8 mouse cellular contexts compared by ENCODE assay signal in genomic region chr1:86487295-86487907, GRCm38 (mm10). TPM values are rescaled to one million over a fixed set of nuclear protein-coding genes. Genes with fewer than 3 reads are reported as not detected.
A peak's percentile ranks its signal among the peaks of the same experiment; 100 is the strongest.
DNase-seq lines count a peak whose midpoint lies in the region; ATAC-seq lines count a peak whose summit lies in the region.

No protein-coding gene starts in this region.

- peak overlapping the region; percentile 94 for H3K27ac ChIP-seq in forebrain, embryonic 11.5 days (ENCODE audit: low read depth, low read length)
- peak overlapping the region; percentile 98 for H3K27ac ChIP-seq in heart, embryonic 16.5 days (ENCODE audit: low read length)
- H3K27ac ChIP-seq in liver, embryonic 15.5 days (replicated peaks), result peak overlapping the region; percentile 98
- H3K27ac ChIP-seq in neural tube, embryonic 12.5 days, result peak overlapping the region; percentile 94

- H3K36me3 ChIP-seq in forebrain, embryonic 11.5 days (ENCODE audit: control insufficient read depth, insufficient read depth, low read length), result no peaks in the 10 kb centered on the region
- H3K36me3 ChIP-seq in heart, embryonic 16.5 days (ENCODE audit: control insufficient read depth, insufficient read depth), result no peaks in the 10 kb centered on the region
- no peaks in the 10 kb centered on the region for H3K36me3 ChIP-seq in liver, embryonic 15.5 days (replicated peaks)
- H3K36me3 ChIP-seq in neural tube, embryonic 12.5 days, result no peaks in the 10 kb centered on the region

- peak overlapping the region; percentile 97 for H3K9ac ChIP-seq in forebrain, embryonic 11.5 days (ENCODE audit: low read length)
- peak overlapping the region; percentile 91 for H3K9ac ChIP-seq in heart, embryonic 16.5 days (ENCODE audit: low read length)
- H3K9ac ChIP-seq in liver, embryonic 15.5 days, result peak overlapping the region; percentile 96
- peak overlapping the region; percentile 89 for H3K9ac ChIP-seq in neural tube, embryonic 12.5 days

- WGBS in forebrain, embryonic 11.5 days, result under 1% methylated on average over 67 of the region's 74 CpGs
- under 1% methylated on average over 73 of the region's 74 CpGs for WGBS in heart, embryonic 16.5 days
- WGBS in liver, embryonic 15.5 days (ENCODE audit: insufficient replicate concordance), result under 1% methylated on average over 74 of the region's 74 CpGs
- under 1% methylated on average over 74 of the region's 74 CpGs for WGBS in neural tube, embryonic 12.5 days

- peak; percentile 95 for ATAC-seq in forebrain, embryonic 11.5 days (replicated peaks; ENCODE audit: low FRiP score)
- peak; percentile 97 for ATAC-seq in heart, embryonic 16.5 days (replicated peaks; ENCODE audit: extremely low read depth, insufficient read depth, low FRiP score)
- ATAC-seq in liver, embryonic 15.5 days (ENCODE audit: insufficient read depth), result peak; percentile 92
- peak; percentile 97 for ATAC-seq in neural tube, embryonic 12.5 days (ENCODE audit: low FRiP score, low read depth)

- H3K27me3 ChIP-seq in forebrain, embryonic 11.5 days (ENCODE audit: control insufficient read depth, insufficient read depth, low read length), result no peaks in the 10 kb centered on the region
- H3K27me3 ChIP-seq in heart, embryonic 16.5 days (ENCODE audit: control insufficient read depth, insufficient read depth, low read length), result no peaks in the 10 kb centered on the region
- no peaks in the 10 kb centered on the region for H3K27me3 ChIP-seq in liver, embryonic 15.5 days
- H3K27me3 ChIP-seq in neural tube, embryonic 12.5 days (replicated peaks), result no peaks in the 10 kb centered on the region

- H3K4me3 ChIP-seq in forebrain, embryonic 11.5 days (ENCODE audit: low read depth, low read length), result peak overlapping the region; percentile 54
- peak overlapping the region; percentile 70 for H3K4me3 ChIP-seq in heart, embryonic 16.5 days (ENCODE audit: low read length)
- peak overlapping the region; percentile 88 for H3K4me3 ChIP-seq in liver, embryonic 15.5 days (replicated peaks)
- peak overlapping the region; percentile 58 for H3K4me3 ChIP-seq in neural tube, embryonic 12.5 days

- peak overlapping the region; percentile 86 for H3K4me2 ChIP-seq in forebrain, embryonic 11.5 days (ENCODE audit: low read depth, low read length, severe bottlenecking)
- H3K4me2 ChIP-seq in heart, embryonic 16.5 days (ENCODE audit: low read depth, low read length), result peak overlapping the region; percentile 86
- H3K4me2 ChIP-seq in liver, embryonic 15.5 days, result peak overlapping the region; percentile 94
- H3K4me2 ChIP-seq in neural tube, embryonic 12.5 days (replicated peaks), result peak overlapping the region; percentile 80

- DNase-seq in CD8-positive naive resting alpha-beta T cell, adult 2 months (ENCODE audit: low read depth in 2 of 2, low spot score in 2 of 2), result peak; percentile 99 to 100
- peak; percentile 100 for DNase-seq in c-Kit-positive CD71-negative TER-119-negative erythroid progenitor cells, embryonic 14.5 days (ENCODE audit: low read depth)
- peak; percentile 100 for DNase-seq in forebrain, embryonic 11.5 days (ENCODE audit: low spot score)
- peak; percentile 99 for DNase-seq in kidney, postnatal 36 days
- DNase-seq in telencephalon, adult 2 months (ENCODE audit: low read depth, low spot score), result peak; percentile 99

- no peaks in the 10 kb centered on the region for H3K9me3 ChIP-seq in forebrain, embryonic 11.5 days (ENCODE audit: control insufficient read depth, low read length)
- H3K9me3 ChIP-seq in heart, embryonic 16.5 days (replicated peaks; ENCODE audit: control insufficient read depth, low read length), result no peaks in the 10 kb centered on the region
- H3K9me3 ChIP-seq in liver, embryonic 15.5 days (replicated peaks), result no peaks in the 10 kb centered on the region
- no peaks in the 10 kb centered on the region; the same call in 1 of the 2 replicates for H3K9me3 ChIP-seq in neural tube, embryonic 12.5 days

- H3K4me1 ChIP-seq in forebrain, embryonic 11.5 days (replicated peaks; ENCODE audit: control insufficient read depth, insufficient read depth, low read length), result 0 out of 2 replicates have a peak, but pooled peaks cover 2% of the 10 kb centered on the region
- peaks cover 23% of the 10 kb centered on the region for H3K4me1 ChIP-seq in heart, embryonic 16.5 days (ENCODE audit: control insufficient read depth, insufficient read depth, low read length)
- H3K4me1 ChIP-seq in liver, embryonic 15.5 days (replicated peaks), result peaks cover 64% of the 10 kb centered on the region
- H3K4me1 ChIP-seq in neural tube, embryonic 12.5 days, result peaks cover 20% of the 10 kb centered on the region

RNA-seq across cellular contexts. Expression of gene Ptma, which starts 39.1 kb away (rescaled TPM):
- 3,230 and 3,412 TPM in 2 replicates for polyA plus RNA-seq in forebrain, embryonic 11.5 days (2014; fragmentation: Nextera tagmentation; extraction: Ambion mirVana)
- 702 and 1,064 TPM in 2 replicates for polyA plus RNA-seq in heart, embryonic 16.5 days (2015; fragmentation: Nextera tagmentation; extraction: Ambion mirVana)
- polyA plus RNA-seq in liver, embryonic 15.5 days (2015; fragmentation: Nextera tagmentation; extraction: Ambion mirVana), result 634 and 778 TPM in 2 replicates
- 2,887 and 2,907 TPM in 2 replicates for polyA plus RNA-seq in neural tube, embryonic 12.5 days (2016; fragmentation: Nextera tagmentation; extraction: Ambion mirVana)

Comparison
In these comparisons a context has a peak if more than half of its experiments do, and no peak if none do; other contexts are left out.
1. Peak in every context shown above with its lines: DNase-seq, ATAC-seq, H3K4me3 ChIP-seq and H3K27ac ChIP-seq.